Mouse (Mus musculus) spleen, adult 2 months (tissue): Measurements from ENCODE around the gene Ranbp3l.

Experiments used
- CTCF ChIP-seq: fragments of 200-500 bp; IDR thresholded peaks from 2 replicates; pipeline ENCODE4 v1.5.1; 2011; ENCODE audit warnings: mild to moderate bottlenecking, inconsistent platforms; ENCODE audit not compliant: insufficient read depth, insufficient read length, insufficient replicate concordance; ENCODE audit errors: extremely low read depth
- POLR2A ChIP-seq: fragments of 200-500 bp; IDR thresholded peaks from 2 replicates; pipeline ENCODE4 v1.6.1; 2011; ENCODE audit warnings: low read depth, low read length, inconsistent platforms

GRCm38 (mm10) chr15:9094366-9094750 is 126.6 kb downstream of the Ranbp3l start:
- TF ChIP-seq POLR2A: no peak
- no peak for TF ChIP-seq CTCF
